In genomic region chr11:18872118-18872751, GRCm38 (mm10) we compare ENCODE assay signal across 9 mouse cellular contexts.
DNase-seq lines count a peak whose midpoint lies in the region; ATAC-seq lines count a peak whose summit lies in the region.
"Had no signal": no experiment of that assay in that cellular context is flagged by ENCODE, and none has a peak within 500 bp of the region (broad histone marks: within the 10 kb centered on the region; RNA-seq: fewer than 3 reads in every experiment).

No protein-coding gene starts in this region.

- peaks cover 11% of the 10 kb centered on the region; the same call in 1 of the 2 replicates for H3K27me3 ChIP-seq in heart, embryonic 12.5 days (replicated peaks)
- peaks cover 59% of the 10 kb centered on the region for H3K27me3 ChIP-seq in embryonic facial prominence, embryonic 14.5 days (replicated peaks; ENCODE audit: control insufficient read depth, insufficient read depth, low read length)
- peaks cover 65% of the 10 kb centered on the region for H3K27me3 ChIP-seq in liver, embryonic 16.5 days (ENCODE audit: control insufficient read depth, insufficient read depth, low read depth, low read length)

- peaks cover 32% of the 10 kb centered on the region for H3K4me1 ChIP-seq in heart, embryonic 12.5 days (replicated peaks)
- peaks cover 16% of the 10 kb centered on the region; the same call in 1 of the 2 replicates for H3K4me1 ChIP-seq in embryonic facial prominence, embryonic 14.5 days (ENCODE audit: control insufficient read depth, insufficient read depth, low read length)
- H3K4me1 ChIP-seq in liver, embryonic 16.5 days (ENCODE audit: control insufficient read depth, low read depth, low read length): no peaks in the 10 kb centered on the region; the same call in none of the 2 replicates

- no peaks in the 10 kb centered on the region for H3K36me3 ChIP-seq in heart, embryonic 12.5 days
- H3K36me3 ChIP-seq in embryonic facial prominence, embryonic 14.5 days (ENCODE audit: control insufficient read depth, insufficient read depth, low read length): no peaks in the 10 kb centered on the region
- no peaks in the 10 kb centered on the region for H3K36me3 ChIP-seq in liver, embryonic 16.5 days (ENCODE audit: control insufficient read depth, insufficient read depth)

- no peak for ATAC-seq in heart, embryonic 12.5 days (ENCODE audit: insufficient number of reproducible peaks, low FRiP score)
- no peak for ATAC-seq in embryonic facial prominence, embryonic 14.5 days (ENCODE audit: low read depth)
- no peak for ATAC-seq in liver, embryonic 16.5 days (ENCODE audit: low read depth)
- no peak for ATAC-seq in inflammation-experienced regulatory T-cells, adult 6 months

- intact Hi-C loops in heart, postnatal 25 days (cut with DNase I): loop anchor here (5.0 to 10.0 kb wide), 3 partner anchors 333 to 860 kb away; no protein-coding TSS in a partner anchor

- H3K4me2 ChIP-seq in heart, embryonic 12.5 days: peak overlapping the region; percentile 82
- peak overlapping the region; percentile 81 for H3K4me2 ChIP-seq in embryonic facial prominence, embryonic 14.5 days (ENCODE audit: low read depth, low read length)
- H3K4me2 ChIP-seq in liver, embryonic 16.5 days (ENCODE audit: low read depth, low read length): peak overlapping the region; percentile 26; the same call in 1 of the 2 replicates

- peak overlapping the region; percentile 81 for H3K9ac ChIP-seq in heart, embryonic 12.5 days
- peak overlapping the region; percentile 69 for H3K9ac ChIP-seq in embryonic facial prominence, embryonic 14.5 days (ENCODE audit: low read depth, low read length)
- H3K9ac ChIP-seq in liver, embryonic 16.5 days (ENCODE audit: low read depth, low read length): no peak overlapping the region

- 9% methylated on average over 12 of the region's 12 CpGs for WGBS in heart, embryonic 12.5 days
- 7% methylated on average over 12 of the region's 12 CpGs for WGBS in embryonic facial prominence, embryonic 14.5 days
- 4% methylated on average over 12 of the region's 12 CpGs for WGBS in liver, embryonic 16.5 days (ENCODE audit: insufficient replicate concordance)

- no peak overlapping the region for H3K27ac ChIP-seq in heart, embryonic 12.5 days (ENCODE audit: poor library complexity, severe bottlenecking)
- H3K27ac ChIP-seq in embryonic facial prominence, embryonic 14.5 days (replicated peaks; ENCODE audit: low read depth, low read length): peak overlapping the region; percentile 68
- no peak overlapping the region for H3K27ac ChIP-seq in liver, embryonic 16.5 days (ENCODE audit: low read length)

- H3K9me3 ChIP-seq in heart, embryonic 12.5 days (replicated peaks): no peaks in the 10 kb centered on the region
- no peaks in the 10 kb centered on the region for H3K9me3 ChIP-seq in embryonic facial prominence, embryonic 14.5 days (ENCODE audit: control insufficient read depth, low read length)
- H3K9me3 ChIP-seq in liver, embryonic 16.5 days (replicated peaks; ENCODE audit: control insufficient read depth, low read length): no peaks in the 10 kb centered on the region

- H3K4me3 ChIP-seq in heart, embryonic 12.5 days: peak overlapping the region; percentile 58
- peak overlapping the region; percentile 40 for H3K4me3 ChIP-seq in embryonic facial prominence, embryonic 14.5 days (ENCODE audit: low read depth, low read length)
- no peak overlapping the region for H3K4me3 ChIP-seq in liver, embryonic 16.5 days (ENCODE audit: low read depth, low read length)

- DNase-seq in heart, postnatal 25 days (ENCODE audit: low spot score): no peak
- DNase-seq in 3T3-L1 (ENCODE audit: low read depth, low spot score): peak; percentile 29
- DNase-seq in embryonic facial prominence, embryonic 14.5 days (ENCODE audit: low spot score): no peak
- no peak for DNase-seq in right cerebral cortex, adult 18-20 months
- DNase-seq in right cerebral cortex, postnatal 4 days: no peak
- DNase-seq: thymus, postnatal 14 days had no signal

Comparison
In these comparisons a context has a peak if more than half of its experiments do, and no peak if none do; other contexts are left out.
1. H3K4me2 ChIP-seq: peak in every context shown above with its lines; median percentile 82 in heart, embryonic 12.5 days; 81 in embryonic facial prominence, embryonic 14.5 days; 26 in liver, embryonic 16.5 days.